Mouse (Mus musculus): ENCODE results near the gene Mafg. TPM values are rescaled to one million over a fixed set of nuclear protein-coding genes. Genes with fewer than 3 reads are reported as not detected.

Gene Mafg
- polyA plus RNA-seq, 1 experiment from 2014 or later, result 32.6 TPM

DNA sequence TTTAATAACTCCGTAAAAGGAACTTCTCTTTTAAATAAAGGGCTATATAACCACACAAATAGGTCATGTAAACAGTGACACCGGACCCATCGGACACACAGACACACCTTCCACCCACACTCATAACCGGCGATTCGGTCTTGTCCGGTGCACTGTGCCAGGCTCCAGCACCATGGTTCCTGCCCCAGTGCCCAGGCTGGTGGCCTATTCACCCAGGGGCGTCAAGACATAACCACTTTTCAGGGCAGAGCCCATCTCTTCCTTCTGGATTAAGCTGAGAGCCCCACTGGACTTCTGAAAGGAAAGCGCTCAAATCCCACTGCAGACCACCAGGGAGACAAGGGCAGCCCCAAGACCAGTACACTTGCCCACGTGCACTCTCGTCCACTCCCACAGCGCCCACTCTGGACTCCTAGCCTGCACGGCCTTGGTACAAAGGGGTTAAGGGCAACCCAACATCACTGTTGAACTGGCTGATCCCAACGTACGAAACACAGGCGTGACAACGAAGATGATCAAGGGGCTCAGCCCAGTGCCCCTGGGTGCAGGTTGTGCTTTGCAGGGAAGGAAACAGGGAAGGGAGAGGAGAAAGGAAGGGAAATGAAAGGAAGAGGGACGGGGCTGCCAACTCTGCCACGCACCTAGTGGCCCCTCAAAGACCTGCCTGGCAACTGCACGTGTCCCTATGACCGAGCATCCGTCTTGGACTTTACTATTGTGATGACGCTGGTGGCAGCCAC lies 4.6 kb downstream of the Mafg start:
- Histone ChIP-seq H3K4me2 (peak overlapping the region; percentile 95), H3K4me3 (ENCODE audit: low read depth, low read length) (peak overlapping the region; percentile 78), H3K36me3 (ENCODE audit: control insufficient read depth, insufficient read depth, low read length) (peaks cover 11% of the 10 kb centered on the region; the same call in 1 of the 2 replicates), H3K9me3 (ENCODE audit: control insufficient read depth, low read length) (no peaks in the 10 kb centered on the region), H3K9ac (ENCODE audit: low read depth, low read length) (peak overlapping the region; percentile 31), H3K27ac (ENCODE audit: low read depth, low read length) (no peak overlapping the region), H3K27me3 (replicated peaks; ENCODE audit: control insufficient read depth, insufficient read depth, low read length) (no peaks in the 10 kb centered on the region), H3K4me1 (replicated peaks; ENCODE audit: control insufficient read depth, insufficient read depth, low read length) (peaks cover 70% of the 10 kb centered on the region)
- WGBS, result 89% methylated on average over 23 of the region's 23 CpGs
- DNase-seq (ENCODE audit: low spot score) (no peak), ATAC-seq (replicated peaks; ENCODE audit: low FRiP score) (no peak)

DNA sequence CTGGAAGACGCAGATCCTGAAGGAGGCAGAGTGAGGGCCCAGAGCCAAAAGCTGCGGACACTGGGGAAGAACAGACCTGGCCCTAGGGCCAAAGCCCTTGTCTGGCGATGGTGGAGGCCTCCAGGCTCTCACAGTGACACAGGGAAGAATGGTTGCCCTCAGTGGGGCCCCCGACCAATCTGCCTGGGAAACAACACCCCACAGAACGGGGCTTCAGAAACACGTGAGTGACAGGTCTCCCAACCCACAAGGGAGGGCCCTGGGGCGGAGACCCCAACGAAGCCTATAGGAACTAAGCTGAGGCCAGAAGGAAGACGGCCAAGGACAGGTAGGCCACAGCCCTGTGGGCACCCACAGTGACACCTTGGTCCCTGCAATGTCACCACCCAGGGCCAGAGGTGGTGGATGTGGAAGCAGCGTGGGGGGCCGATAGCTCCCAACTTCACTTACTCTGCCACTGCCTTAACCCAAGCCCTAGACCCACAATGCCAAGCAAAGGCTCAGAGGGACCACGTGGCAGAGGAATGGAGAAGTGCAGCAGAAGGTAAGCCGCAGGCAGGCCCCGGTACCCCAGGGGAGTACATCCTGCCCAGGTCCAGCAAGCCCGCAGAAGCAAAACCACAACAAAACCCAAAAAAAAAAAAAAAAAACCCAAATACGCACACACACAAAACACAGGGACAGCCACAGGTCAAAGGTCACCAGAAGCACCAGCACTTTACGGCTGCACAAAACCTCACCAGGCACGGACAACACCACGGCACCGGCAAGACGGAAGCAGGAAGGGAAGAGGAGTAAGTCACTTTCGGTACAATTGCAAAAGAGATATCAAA lies 5.7 kb downstream of the Mafg start:
- DNase-seq (ENCODE audit: low spot score) (no peak), ATAC-seq (replicated peaks; ENCODE audit: low FRiP score) (no peak)
- Histone ChIP-seq H3K27ac (ENCODE audit: low read depth, low read length) (peak overlapping the region; percentile 63), H3K4me2 (peak overlapping the region; percentile 46), H3K9me3 (ENCODE audit: control insufficient read depth, low read length) (no peaks in the 10 kb centered on the region), H3K36me3 (ENCODE audit: control insufficient read depth, insufficient read depth, low read length) (peaks cover 15% of the 10 kb centered on the region; the same call in 1 of the 2 replicates), H3K9ac (ENCODE audit: low read depth, low read length) (peak overlapping the region; percentile 47; the same call in 1 of the 2 replicates), H3K27me3 (replicated peaks; ENCODE audit: control insufficient read depth, insufficient read depth, low read length) (no peaks in the 10 kb centered on the region), H3K4me3 (ENCODE audit: low read depth, low read length) (peak overlapping the region; percentile 25; the same call in 1 of the 2 replicates), H3K4me1 (replicated peaks; ENCODE audit: control insufficient read depth, insufficient read depth, low read length) (peaks cover 75% of the 10 kb centered on the region)
- 55% methylated on average over 22 of the region's 22 CpGs for WGBS

DNA sequence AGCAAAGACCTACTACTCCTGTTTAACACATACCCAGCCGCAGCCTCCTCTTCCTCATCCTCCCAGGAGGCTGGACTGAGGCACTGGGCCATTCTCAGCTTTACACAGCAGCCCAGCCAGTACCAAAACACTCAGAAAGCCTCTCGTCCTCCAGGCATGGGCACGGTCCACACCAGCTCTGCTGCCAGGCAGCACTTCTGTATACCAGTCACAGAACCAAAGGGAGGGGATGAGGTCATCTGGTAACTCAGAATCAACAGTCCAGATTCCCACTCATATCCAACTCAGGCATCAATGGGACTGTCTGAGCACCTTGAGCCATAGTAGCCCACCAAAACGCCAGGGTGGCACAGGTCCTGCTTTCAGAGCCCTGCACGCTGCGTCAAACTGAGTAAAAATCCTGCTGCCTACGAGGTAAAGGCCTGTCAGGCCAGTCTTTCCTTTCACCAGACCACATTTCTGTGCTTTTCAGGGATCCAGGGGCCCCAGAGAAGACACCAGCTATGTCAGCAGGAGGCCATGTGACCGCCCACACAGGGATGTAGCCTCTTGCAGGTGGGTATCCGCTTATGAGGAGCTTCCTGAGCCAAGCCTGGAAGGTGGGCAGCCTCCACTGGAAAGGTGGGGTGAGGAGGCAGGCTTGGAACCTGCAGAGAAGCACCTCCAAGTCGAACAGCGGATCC lies 6.5 kb downstream of the Mafg start:
- Histone ChIP-seq H3K27me3 (replicated peaks; ENCODE audit: control insufficient read depth, insufficient read depth, low read length) (no peaks in the 10 kb centered on the region), H3K9ac (ENCODE audit: low read depth, low read length) (no peak overlapping the region), H3K4me1 (replicated peaks; ENCODE audit: control insufficient read depth, insufficient read depth, low read length) (peaks cover 70% of the 10 kb centered on the region), H3K27ac (ENCODE audit: low read depth, low read length) (peak overlapping the region; percentile 63), H3K36me3 (ENCODE audit: control insufficient read depth, insufficient read depth, low read length) (peaks cover 17% of the 10 kb centered on the region; the same call in 1 of the 2 replicates), H3K4me3 (ENCODE audit: low read depth, low read length) (no peak overlapping the region), H3K9me3 (ENCODE audit: control insufficient read depth, low read length) (no peaks in the 10 kb centered on the region), H3K4me2 (0 out of 2 replicates have a peak overlapping the region, but pooled peaks have one; percentile 46)
- WGBS, result 87% methylated on average over 11 of the region's 11 CpGs
- no peak for DNase-seq (ENCODE audit: low spot score)
- no peak for ATAC-seq (replicated peaks; ENCODE audit: low FRiP score)

GRCm38 (mm10) chr11:120625152-120625775 lies 8.1 kb downstream of the Mafg start, which contains the start of gene Sirt7:
Sirt7 (minus strand) TSS chr11:120625240.
- Histone ChIP-seq H3K4me1 (replicated peaks; ENCODE audit: control insufficient read depth, insufficient read depth, low read length) (peaks cover 54% of the 10 kb centered on the region), H3K4me3 (ENCODE audit: low read depth, low read length) (peak within 1 kb of the TSS; percentile 100), H3K27me3 (replicated peaks; ENCODE audit: control insufficient read depth, insufficient read depth, low read length) (no peaks in the 10 kb centered on the region), H3K36me3 (ENCODE audit: control insufficient read depth, insufficient read depth, low read length) (peaks cover 30% of the 10 kb centered on the region), H3K27ac (ENCODE audit: low read depth, low read length) (peak within 1 kb of the TSS; percentile 97), H3K9me3 (ENCODE audit: control insufficient read depth, low read length) (no peaks in the 10 kb centered on the region), H3K9ac (ENCODE audit: low read depth, low read length) (peak within 1 kb of the TSS; percentile 97), H3K4me2 (peak within 1 kb of the TSS; percentile 81)
- WGBS, result 18% methylated on average over 5 of the region's 5 CpGs
- ATAC-seq (replicated peaks; ENCODE audit: low FRiP score) (peak; percentile 18), DNase-seq (ENCODE audit: low spot score) (no peak)

GRCm38 (mm10) chr11:120624680-120625111 lies 8.7 kb downstream of the Mafg start:
- under 1% methylated on average over 46 of the region's 53 CpGs for WGBS
- no peaks in the 10 kb centered on the region for H3K27me3 ChIP-seq (replicated peaks; ENCODE audit: control insufficient read depth, insufficient read depth, low read length)
- peak overlapping the region; percentile 97 for H3K27ac ChIP-seq (ENCODE audit: low read depth, low read length)
- peak overlapping the region; percentile 81 for H3K4me2 ChIP-seq
- DNase-seq (ENCODE audit: low spot score) (peak; percentile 83), ATAC-seq (replicated peaks; ENCODE audit: low FRiP score) (peak; percentile 76)
- H3K4me3 ChIP-seq (ENCODE audit: low read depth, low read length), result peak overlapping the region; percentile 100
- peaks cover 48% of the 10 kb centered on the region for H3K4me1 ChIP-seq (replicated peaks; ENCODE audit: control insufficient read depth, insufficient read depth, low read length)
- H3K9me3 ChIP-seq (ENCODE audit: control insufficient read depth, low read length), result no peaks in the 10 kb centered on the region
- H3K36me3 ChIP-seq (ENCODE audit: control insufficient read depth, insufficient read depth, low read length), result peaks cover 34% of the 10 kb centered on the region
- H3K9ac ChIP-seq (ENCODE audit: low read depth, low read length), result peak overlapping the region; percentile 97

GRCm38 (mm10) chr11:120623961-120624679 lies 9.3 kb downstream of the Mafg start:
- peak overlapping the region; percentile 97 for H3K9ac ChIP-seq (ENCODE audit: low read depth, low read length)
- peak; percentile 82 for ATAC-seq (replicated peaks; ENCODE audit: low FRiP score)
- H3K9me3 ChIP-seq (ENCODE audit: control insufficient read depth, low read length), result no peaks in the 10 kb centered on the region
- H3K4me1 ChIP-seq (replicated peaks; ENCODE audit: control insufficient read depth, insufficient read depth, low read length), result peaks cover 42% of the 10 kb centered on the region
- peak overlapping the region; percentile 100 for H3K4me3 ChIP-seq (ENCODE audit: low read depth, low read length)
- peak overlapping the region; percentile 81 for H3K4me2 ChIP-seq
- peak; percentile 77 for DNase-seq (ENCODE audit: low spot score)
- no peaks in the 10 kb centered on the region for H3K27me3 ChIP-seq (replicated peaks; ENCODE audit: control insufficient read depth, insufficient read depth, low read length)
- WGBS, result 11% methylated on average over 30 of the region's 30 CpGs
- peak overlapping the region; percentile 97 for H3K27ac ChIP-seq (ENCODE audit: low read depth, low read length)
- peaks cover 36% of the 10 kb centered on the region for H3K36me3 ChIP-seq (ENCODE audit: control insufficient read depth, insufficient read depth, low read length)

DNA sequence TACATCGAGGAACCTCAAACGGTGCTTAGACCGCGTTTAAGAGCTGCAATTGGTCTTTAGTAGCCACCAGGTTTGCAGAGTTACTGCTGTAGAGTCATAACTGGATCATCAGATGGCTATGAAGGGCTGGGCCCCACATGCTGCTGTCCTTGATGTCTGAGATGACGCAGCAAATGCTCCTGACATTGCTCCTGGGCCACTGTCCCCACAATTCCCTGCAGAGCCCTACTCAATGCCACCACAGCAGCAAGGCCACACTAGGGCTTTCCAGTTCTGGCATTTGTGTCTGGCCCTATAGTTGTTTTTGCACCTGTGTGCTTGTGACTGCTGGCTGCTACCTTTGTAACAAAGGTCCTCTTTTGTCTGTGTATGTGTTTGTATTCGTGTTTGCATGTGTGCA lies 10.6 kb downstream of the Mafg start:
- ATAC-seq (replicated peaks; ENCODE audit: low FRiP score), result no peak
- Histone ChIP-seq H3K9ac (ENCODE audit: low read depth, low read length) (no peak overlapping the region; the same call in 1 of the 2 replicates), H3K9me3 (ENCODE audit: control insufficient read depth, low read length) (no peaks in the 10 kb centered on the region), H3K36me3 (ENCODE audit: control insufficient read depth, insufficient read depth, low read length) (peaks cover 38% of the 10 kb centered on the region), H3K4me3 (ENCODE audit: low read depth, low read length) (no peak overlapping the region), H3K4me1 (replicated peaks; ENCODE audit: control insufficient read depth, insufficient read depth, low read length) (peaks cover 40% of the 10 kb centered on the region), H3K27ac (ENCODE audit: low read depth, low read length) (no peak overlapping the region), H3K27me3 (replicated peaks; ENCODE audit: control insufficient read depth, insufficient read depth, low read length) (no peaks in the 10 kb centered on the region), H3K4me2 (0 out of 2 replicates have a peak overlapping the region, but pooled peaks have one; percentile 3)
- DNase-seq (ENCODE audit: low spot score), result no peak
- 93% methylated on average over 6 of the region's 6 CpGs for WGBS
